Mouse (Mus musculus) E14TG2a.4 (cell line): ENCODE measurements at regions not wholly inside any gene's neighbourhood (a gene's known extent, or its start where the extent isn't known, plus 50 kb on each side); places are given as distances from the start of the nearest gene placed in this dataset.

Experiments used
- H3K27me3 ChIP-seq: 2 replicates; pipeline ENCODE4 v1.6.1; 2014; ENCODE audit warnings: low read length, control low read depth; ENCODE audit not compliant: insufficient read depth
- H3K36me3 ChIP-seq: 2 replicates; pipeline ENCODE4 v1.6.1; 2014; ENCODE audit warnings: low read length, control low read depth; ENCODE audit not compliant: insufficient read depth
- H3K4me1 ChIP-seq: replicated peaks from 2 replicates; pipeline ENCODE4 v1.6.1; 2014; ENCODE audit warnings: low read depth, low read length, control low read depth
- H3K4me3 ChIP-seq: replicated peaks from 2 replicates; pipeline ENCODE4 v1.5.1; 2014; ENCODE audit warnings: mild to moderate bottlenecking, low read length
- H3K9me3 ChIP-seq: 2 replicates; pipeline ENCODE4 v1.6.1; 2014; ENCODE audit warnings: low read length, control low read depth
- CTCF ChIP-seq: conservative IDR thresholded peaks from 2 replicates; pipeline ENCODE4 v1.5.1; 2014; ENCODE audit warnings: low read length
- NANOG ChIP-seq: IDR thresholded peaks from 2 replicates; pipeline ENCODE4 v1.6.1; 2014; ENCODE audit warnings: borderline replicate concordance, low read length, mixed read lengths
- POU5F1 ChIP-seq: IDR thresholded peaks from 2 replicates; pipeline ENCODE4 v1.6.1; 2014; ENCODE audit warnings: low read length, borderline replicate concordance

DNA sequence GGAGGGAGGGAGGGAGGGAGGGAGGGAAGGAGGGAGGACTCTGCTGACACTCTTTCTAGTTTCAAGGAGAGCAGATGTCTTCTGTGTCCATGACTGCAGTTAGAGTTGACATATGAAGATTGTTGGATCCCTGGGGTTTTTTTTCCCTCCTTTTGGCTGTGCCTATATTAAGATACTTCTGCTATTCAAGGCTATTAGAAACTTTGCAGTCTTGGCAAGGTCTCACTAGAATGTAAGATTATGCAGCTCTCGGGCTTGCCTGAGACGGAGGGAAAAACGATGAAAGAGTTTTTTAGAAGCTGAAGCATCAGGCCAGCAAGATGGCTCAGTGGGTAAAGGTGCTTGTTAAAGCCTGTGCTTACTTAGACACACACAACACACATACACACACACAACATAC lies 83.5 kb upstream of the Sfswap start:
- H3K27me3 ChIP-seq, result 0 out of 2 replicates have a peak, but pooled peaks cover 3% of the 10 kb centered on the region
- H3K36me3 ChIP-seq, result no peaks in the 10 kb centered on the region
- H3K9me3 ChIP-seq, result no peaks in the 10 kb centered on the region
- no peak overlapping the region for H3K4me3 ChIP-seq
- TF ChIP-seq POU5F1 (no peak), CTCF (no peak), NANOG (no peak)
- peaks cover 8% of the 10 kb centered on the region; the same call in 1 of the 2 replicates for H3K4me1 ChIP-seq

- TF ChIP-seq NANOG, result no peak
- no peak for TF ChIP-seq POU5F1
- peak; percentile 19; the same call in 1 of the 2 replicates for TF ChIP-seq CTCF
- Histone ChIP-seq H3K36me3 (no peaks in the 10 kb centered on the region), H3K9me3 (peaks cover 10% of the 10 kb centered on the region), H3K4me1 (0 out of 2 replicates have a peak, but pooled peaks cover 4% of the 10 kb centered on the region), H3K4me3 (no peak overlapping the region), H3K27me3 (no peaks in the 10 kb centered on the region; the same call in 1 of the 2 replicates)
Observed at GRCm38 (mm10) chr5:129420981-129421380, 80.0 kb upstream of the Sfswap start.

- Histone ChIP-seq H3K9me3 (no peaks in the 10 kb centered on the region), H3K4me1 (peaks cover 23% of the 10 kb centered on the region), H3K27me3 (no peaks in the 10 kb centered on the region; the same call in 1 of the 2 replicates), H3K36me3 (no peaks in the 10 kb centered on the region), H3K4me3 (no peak overlapping the region)
- TF ChIP-seq NANOG, result no peak
- TF ChIP-seq CTCF, result no peak
- no peak for TF ChIP-seq POU5F1
Observed at GRCm38 (mm10) chr5:129429897-129430296, 71.1 kb upstream of the Sfswap start.

DNA sequence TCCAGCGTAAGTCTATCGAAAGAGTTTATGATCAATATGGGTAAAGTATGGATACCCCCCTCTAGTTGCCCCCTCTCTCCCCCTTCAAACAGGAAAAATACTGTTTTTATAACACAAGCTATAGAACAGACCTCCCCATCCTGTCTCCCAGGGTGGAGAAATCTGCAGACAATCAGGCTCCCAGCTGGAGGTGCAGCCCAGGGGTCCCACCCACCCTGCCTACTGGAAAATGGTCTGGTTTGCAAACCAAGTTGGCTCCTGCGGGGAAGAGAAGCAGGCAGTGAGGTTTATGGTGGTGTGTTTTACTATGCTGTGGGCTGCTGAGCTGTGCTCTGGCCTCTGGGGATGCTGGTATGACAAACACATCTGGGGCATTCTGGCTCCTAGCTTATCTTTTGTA lies 70.7 kb upstream of the Sfswap start:
- no peak overlapping the region for H3K4me3 ChIP-seq
- H3K27me3 ChIP-seq, result no peaks in the 10 kb centered on the region; the same call in 1 of the 2 replicates
- no peaks in the 10 kb centered on the region for H3K9me3 ChIP-seq
- no peaks in the 10 kb centered on the region for H3K36me3 ChIP-seq
- H3K4me1 ChIP-seq, result peaks cover 23% of the 10 kb centered on the region
- no peak for TF ChIP-seq NANOG
- TF ChIP-seq CTCF, result no peak
- no peak for TF ChIP-seq POU5F1

DNA sequence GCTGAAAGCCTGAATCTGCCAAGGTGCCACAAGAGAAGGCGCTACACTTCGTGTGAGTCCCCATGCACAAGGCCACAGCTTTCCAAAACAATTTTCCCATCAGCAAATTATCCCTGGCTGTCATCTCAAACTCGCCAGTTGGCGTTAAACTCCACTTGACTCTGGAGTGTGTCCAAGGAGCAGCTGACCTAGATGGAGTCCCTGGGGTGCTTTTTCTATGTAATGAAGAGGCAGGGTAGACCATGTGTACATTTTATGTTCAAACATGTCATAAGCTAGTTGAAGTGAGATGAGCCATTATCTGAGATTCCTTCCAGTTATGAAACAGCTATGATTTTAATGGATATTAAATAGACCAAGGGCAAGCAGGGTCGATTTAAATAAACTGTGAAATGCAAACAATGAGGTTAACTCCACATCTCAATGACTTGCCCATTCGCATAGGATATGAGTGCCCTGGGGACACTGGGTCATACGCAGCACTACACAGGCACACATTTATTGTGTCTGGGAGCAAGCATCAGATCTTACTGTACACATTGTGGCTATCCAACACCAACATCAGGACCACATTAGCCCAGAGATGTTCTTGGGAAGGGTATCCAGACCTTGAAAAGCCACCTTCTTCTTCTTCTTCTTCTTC lies 51.0 kb upstream of the Sfswap start:
- Histone ChIP-seq H3K27me3 (peaks cover 28% of the 10 kb centered on the region), H3K9me3 (peaks cover 21% of the 10 kb centered on the region), H3K4me3 (no peak overlapping the region), H3K36me3 (no peaks in the 10 kb centered on the region), H3K4me1 (peaks cover 4% of the 10 kb centered on the region; the same call in 1 of the 2 replicates)
- TF ChIP-seq POU5F1, result no peak
